Mouse (Mus musculus) E14TG2a.4 (cell line): ENCODE measurements at regions not wholly inside any gene's neighbourhood (a gene's known extent, or its start where the extent isn't known, plus 50 kb on each side); places are given as distances from the start of the nearest gene placed in this dataset.

Source experiments
- CTCF ChIP-seq: conservative IDR thresholded peaks from 2 replicates; pipeline ENCODE4 v1.5.1; 2014; ENCODE audit warnings: low read length
- NANOG ChIP-seq: IDR thresholded peaks from 2 replicates; pipeline ENCODE4 v1.6.1; 2014; ENCODE audit warnings: borderline replicate concordance, low read length, mixed read lengths
- POU5F1 ChIP-seq: IDR thresholded peaks from 2 replicates; pipeline ENCODE4 v1.6.1; 2014; ENCODE audit warnings: low read length, borderline replicate concordance

GRCm38 (mm10) chr12:106585626-106586025 lies 575.6 kb downstream of the Vrk1 start:
- TF ChIP-seq CTCF (no peak), POU5F1 (no peak), NANOG (no peak)
